ENCODE assay signal across 11 mouse cellular contexts in the genomic region with DNA sequence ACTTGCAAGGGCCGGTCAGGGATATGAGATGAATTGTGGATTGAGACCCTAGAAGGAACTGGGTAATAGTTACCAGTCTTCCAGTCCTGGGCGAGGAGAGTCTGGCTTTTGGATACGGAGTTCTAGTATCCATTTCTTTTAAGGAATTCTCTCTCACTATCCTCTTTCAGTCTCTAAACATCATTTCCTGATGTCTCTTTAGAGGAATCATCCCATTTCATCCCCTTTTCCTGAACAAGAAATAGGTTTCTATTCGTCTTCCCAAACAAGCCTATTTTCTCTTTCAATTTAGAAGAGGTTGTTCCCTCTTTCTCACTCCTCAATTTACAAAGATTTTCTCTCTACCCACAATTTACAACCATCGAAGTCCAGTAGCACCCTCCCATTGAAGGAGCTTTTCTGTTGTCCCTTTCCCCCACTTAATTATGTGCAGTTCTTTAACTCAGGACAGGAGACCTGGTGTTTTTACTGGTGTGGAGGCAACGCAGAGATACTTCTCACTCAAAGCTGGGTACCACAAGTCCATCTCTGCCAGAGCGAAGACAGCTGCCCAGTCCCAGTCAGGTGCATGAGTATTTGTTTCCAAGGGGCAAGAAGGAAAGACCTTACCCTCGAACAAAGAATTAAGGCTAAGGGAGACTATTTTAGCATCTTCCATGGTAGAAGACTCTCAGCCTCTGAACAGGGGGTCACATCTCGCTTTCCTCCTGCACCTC. TPM values are rescaled to one million over a fixed set of nuclear protein-coding genes. Genes with fewer than 3 reads are reported as not detected.
DNase-seq lines count a peak whose midpoint lies in the region; ATAC-seq and TF ChIP-seq lines count a peak whose summit lies in the region.
"Had no signal": no experiment of that assay in that cellular context is flagged by ENCODE, and none has a peak within 500 bp of the region (broad histone marks: within the 10 kb centered on the region; RNA-seq: fewer than 3 reads in every experiment).

No protein-coding gene starts in this region.

- TF ChIP-seq EP300 in lung, postnatal 0 days (IDR thresholded peaks at IDR 0.05) = no peak

- DNase-seq in lung, postnatal 0 days (ENCODE audit: low spot score) = no peak
- DNase-seq in lung, adult 18-20 months = no peak
- no peak for DNase-seq in liver, embryonic 13.5 days
- DNase-seq in ovary, postnatal 10 days (ENCODE audit: low spot score) = no peak
- DNase-seq in yolk sac, embryonic 10.5 days (ENCODE audit: low spot score) = no peak
- DNase-seq in spleen, postnatal 14 days (ENCODE audit: low spot score in 2 of 2) = no peak
- DNase-seq: adrenal gland, adult 8-10 months; thymus, adult 18-20 months had no signal

- H3K4me1 ChIP-seq in lung, postnatal 0 days (ENCODE audit: insufficient read depth, low read depth, low read length) = peaks cover 5% of the 10 kb centered on the region; the same call in 1 of the 2 replicates
- peaks cover 26% of the 10 kb centered on the region for H3K4me1 ChIP-seq in forebrain, embryonic 16.5 days (replicated peaks; ENCODE audit: control insufficient read depth, insufficient read depth, low read length)
- peaks cover 8% of the 10 kb centered on the region; the same call in 1 of the 2 replicates for H3K4me1 ChIP-seq in liver, embryonic 13.5 days (replicated peaks)
- H3K4me1 ChIP-seq in stomach, embryonic 16.5 days (ENCODE audit: control insufficient read depth, insufficient read depth, low read length) = peaks cover 9% of the 10 kb centered on the region

- H3K4me3 ChIP-seq in lung, postnatal 0 days (ENCODE audit: low read depth, low read length) = peak overlapping the region; percentile 41; the same call in 1 of the 2 replicates
- H3K4me3 ChIP-seq in forebrain, embryonic 16.5 days (replicated peaks; ENCODE audit: low read length) = peak overlapping the region; percentile 71
- H3K4me3 ChIP-seq in liver, embryonic 13.5 days (replicated peaks) = peak overlapping the region; percentile 41
- peak overlapping the region; percentile 45 for H3K4me3 ChIP-seq in stomach, embryonic 16.5 days (replicated peaks; ENCODE audit: low read length)

- peak overlapping the region; percentile 74 for H3K4me2 ChIP-seq in lung, postnatal 0 days (replicated peaks; ENCODE audit: low read depth, low read length)
- H3K4me2 ChIP-seq in forebrain, embryonic 16.5 days (ENCODE audit: low read length) = peak overlapping the region; percentile 83
- H3K4me2 ChIP-seq in liver, embryonic 13.5 days = peak overlapping the region; percentile 63
- peak overlapping the region; percentile 79 for H3K4me2 ChIP-seq in stomach, embryonic 16.5 days (ENCODE audit: low read depth, low read length)

- 4% methylated on average over 9 of the region's 9 CpGs for WGBS in lung, postnatal 0 days
- WGBS in forebrain, embryonic 16.5 days = 2% methylated on average over 9 of the region's 9 CpGs
- WGBS in liver, embryonic 13.5 days (ENCODE audit: insufficient replicate concordance) = 2% methylated on average over 9 of the region's 9 CpGs
- WGBS in stomach, embryonic 16.5 days = 2% methylated on average over 9 of the region's 9 CpGs

- H3K27me3 ChIP-seq in lung, postnatal 0 days (replicated peaks; ENCODE audit: insufficient read depth, low read length) = peaks cover 95% of the 10 kb centered on the region
- H3K27me3 ChIP-seq in forebrain, embryonic 16.5 days (replicated peaks; ENCODE audit: control insufficient read depth, insufficient read depth, low read length) = peaks cover 16% of the 10 kb centered on the region
- H3K27me3 ChIP-seq in liver, embryonic 13.5 days = peaks cover 100% of the 10 kb centered on the region
- peaks cover 86% of the 10 kb centered on the region for H3K27me3 ChIP-seq in stomach, embryonic 16.5 days (ENCODE audit: control insufficient read depth, insufficient read depth, low read length)

- no peaks in the 10 kb centered on the region for H3K36me3 ChIP-seq in lung, postnatal 0 days (ENCODE audit: insufficient read depth, low read length)
- no peaks in the 10 kb centered on the region for H3K36me3 ChIP-seq in forebrain, embryonic 16.5 days (ENCODE audit: control insufficient read depth, insufficient read depth)
- no peaks in the 10 kb centered on the region for H3K36me3 ChIP-seq in liver, embryonic 13.5 days
- H3K36me3 ChIP-seq in stomach, embryonic 16.5 days (ENCODE audit: control insufficient read depth, insufficient read depth, low read length) = no peaks in the 10 kb centered on the region

- no peak for ATAC-seq in lung, postnatal 0 days
- no peak for ATAC-seq in forebrain, embryonic 16.5 days
- no peak for ATAC-seq in liver, embryonic 13.5 days (ENCODE audit: low read depth)
- ATAC-seq in stomach, embryonic 16.5 days (ENCODE audit: insufficient read depth, low FRiP score) = no peak

- no peak overlapping the region for H3K27ac ChIP-seq in lung, postnatal 0 days (ENCODE audit: low read length)
- peak overlapping the region; percentile 96 for H3K27ac ChIP-seq in forebrain, embryonic 16.5 days (ENCODE audit: low read length)
- H3K27ac ChIP-seq in liver, embryonic 13.5 days = no peak overlapping the region
- H3K27ac ChIP-seq in stomach, embryonic 16.5 days (ENCODE audit: low read length) = no peak overlapping the region

- no peak overlapping the region for H3K9ac ChIP-seq in lung, postnatal 0 days (replicated peaks; ENCODE audit: low read depth)
- H3K9ac ChIP-seq in forebrain, embryonic 16.5 days (replicated peaks; ENCODE audit: low read depth, low read length) = peak overlapping the region; percentile 94
- 0 out of 2 replicates have a peak overlapping the region, but pooled peaks have one; percentile 36 for H3K9ac ChIP-seq in liver, embryonic 13.5 days
- no peak overlapping the region for H3K9ac ChIP-seq in stomach, embryonic 16.5 days (ENCODE audit: low read length)

- no peaks in the 10 kb centered on the region for H3K9me3 ChIP-seq in lung, postnatal 0 days (ENCODE audit: low read length)
- no peaks in the 10 kb centered on the region for H3K9me3 ChIP-seq in forebrain, embryonic 16.5 days (ENCODE audit: control insufficient read depth, low read length)
- no peaks in the 10 kb centered on the region for H3K9me3 ChIP-seq in liver, embryonic 13.5 days (replicated peaks)
- H3K9me3 ChIP-seq in stomach, embryonic 16.5 days (replicated peaks; ENCODE audit: control insufficient read depth, low read length) = no peaks in the 10 kb centered on the region

- no peak for TF ChIP-seq CTCF in lung, postnatal 0 days (IDR thresholded peaks at IDR 0.05)

RNA-seq across cellular contexts. Expression of gene Lhx2, which starts 1.0 kb away (rescaled TPM):
- polyA plus RNA-seq in lung, postnatal 0 days (2015; fragmentation: Nextera tagmentation; extraction: Ambion mirVana) = not detected in 2 replicates
- polyA plus RNA-seq in forebrain, embryonic 16.5 days (2015; fragmentation: Nextera tagmentation; extraction: Ambion mirVana) = 69.7 and 90.4 TPM in 2 replicates
- polyA plus RNA-seq in liver, embryonic 13.5 days (2015; fragmentation: Nextera tagmentation; extraction: Ambion mirVana) = 2.7 and 2.9 TPM in 2 replicates
- polyA plus RNA-seq in stomach, embryonic 16.5 days (2015; fragmentation: Nextera tagmentation; extraction: Ambion mirVana) = 0.14 TPM in 1 of 2 replicates, not detected in the other
- polyA plus RNA-seq: large intestine, adult 2 months had no signal

RNA-seq across cellular contexts. Expression of gene Dennd1a, which starts 52.9 kb away (rescaled TPM):
- polyA plus RNA-seq in lung, postnatal 0 days (2015; fragmentation: Nextera tagmentation; extraction: Ambion mirVana) = 4.4 and 5.5 TPM in 2 replicates
- 15.1 and 19.5 TPM in 2 replicates for polyA plus RNA-seq in forebrain, embryonic 16.5 days (2015; fragmentation: Nextera tagmentation; extraction: Ambion mirVana)
- polyA plus RNA-seq in liver, embryonic 13.5 days (2015; fragmentation: Nextera tagmentation; extraction: Ambion mirVana) = 7.6 and 8.8 TPM in 2 replicates
- 7.9 and 10.2 TPM in 2 replicates for polyA plus RNA-seq in stomach, embryonic 16.5 days (2015; fragmentation: Nextera tagmentation; extraction: Ambion mirVana)

Comparison
In these comparisons a context has a peak if more than half of its experiments do, and no peak if none do; other contexts are left out.
1. H3K9ac ChIP-seq: peak in forebrain, embryonic 16.5 days (single experiment) and liver, embryonic 13.5 days (single experiment); none in lung, postnatal 0 days (single experiment) and stomach, embryonic 16.5 days (single experiment).
2. RNA of gene Lhx2, which starts 1.0 kb away (polyA plus RNA-seq): 69.7 to 90.4 TPM in forebrain, embryonic 16.5 days; 2.7 to 2.9 TPM in liver, embryonic 13.5 days, 0.14 TPM in stomach, embryonic 16.5 days and not detected in lung, postnatal 0 days; every median in the first group is over 10 times any median in the second.
3. Peak in every context shown above with its lines, with median percentiles within 50 percentile points of each other: H3K4me2 ChIP-seq and H3K4me3 ChIP-seq.